Mouse (Mus musculus): ENCODE data around the gene Nfkbiz.

GRCm38 (mm10) chr16:55858465-55858864, 19.8 kb upstream of the Nfkbiz start:
- TF ChIP-seq POLR2A (IDR thresholded peaks at IDR 0.05; ENCODE audit: borderline replicate concordance, insufficient read depth, low read length) = no peak
- peak; percentile 66 for TF ChIP-seq CTCF (IDR thresholded peaks at IDR 0.05; ENCODE audit: borderline replicate concordance, insufficient read depth, low read depth, low read length)

All from cerebellum, adult 2 months (tissue).